Mouse (Mus musculus): ENCODE results near the gene Med21.

GRCm38 (mm10) chr6:146616670-146617069 is 25.7 kb upstream of the Med21 start:
- TF ChIP-seq MAZ (IDR thresholded peaks at IDR 0.05; ENCODE audit: low read depth, low read length), result no peak
- TF ChIP-seq RAD21 (IDR thresholded peaks at IDR 0.05; ENCODE audit: low read depth, low read length), result no peak
- no peak for TF ChIP-seq CTCF (conservative IDR thresholded peaks at IDR 0.05 in 1 of 2, IDR thresholded peaks at IDR 0.05 in 1 of 2; ENCODE audit: low read depth in 2 of 2, low read length in 2 of 2)
- TF ChIP-seq SMC3 (IDR thresholded peaks at IDR 0.05; ENCODE audit: low read depth, low read length), result no peak

Measured in CH12.LX (cell line).